Mouse (Mus musculus): ENCODE measurements at regions not wholly inside any gene's neighbourhood (a gene's known extent, or its start where the extent isn't known, plus 50 kb on each side); places are given as distances from the start of the nearest gene placed in this dataset.

GRCm38 (mm10) chr13:84624691-84625090 is 402.6 kb downstream of the Tmem161b start:
- TF ChIP-seq POLR2A (IDR thresholded peaks at IDR 0.05; ENCODE audit: control insufficient read depth in 1 of 2, insufficient read depth in 1 of 2, low read depth in 1 of 2, low read length in 2 of 2, poor library complexity in 1 of 2) (no peak), GATA1 (IDR thresholded peaks at IDR 0.05; ENCODE audit: low read depth, low read length) (no peak), USF2 (IDR thresholded peaks at IDR 0.05; ENCODE audit: borderline replicate concordance in 1 of 2, insufficient read depth in 1 of 2, low read depth in 1 of 2, low read length in 2 of 2) (no peak)

Measured in MEL (cell line).